Mouse (Mus musculus): Measurements from ENCODE around the gene 2310057M21Rik.

Gene 2310057M21Rik

DNA sequence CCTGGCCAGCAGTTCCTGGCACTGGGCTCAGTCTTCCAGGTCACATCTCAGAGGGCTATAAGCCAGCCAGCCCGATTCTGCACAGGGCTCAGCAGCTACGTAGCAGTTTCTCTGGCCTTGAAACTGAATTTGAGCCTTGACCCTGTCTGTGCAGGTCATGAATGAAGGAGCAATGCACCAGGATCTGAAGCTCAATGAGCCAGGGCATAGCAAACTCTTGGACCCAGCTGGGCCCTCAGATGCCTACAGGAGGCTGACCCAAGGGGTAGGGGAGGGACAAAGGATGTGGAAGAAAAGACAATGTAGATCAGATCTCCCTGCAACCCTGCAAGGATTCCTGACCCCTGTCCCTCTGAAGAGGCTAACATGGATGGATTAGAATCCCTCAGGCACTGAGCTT lies 40.4 kb downstream of the 2310057M21Rik start, which contains the start of gene Cuzd1:
TSS of gene Cuzd1 (minus strand) at position 101 of the 400 bp plus-strand sequence.
- no peak for DNase-seq (ENCODE audit: low spot score)

GRCm38 (mm10) chr7:131318340-131318739 lies 44.2 kb downstream of the 2310057M21Rik start:
- DNase-seq (ENCODE audit: low spot score) = no peak

GRCm38 (mm10) chr7:131317587-131317986 lies 45.0 kb downstream of the 2310057M21Rik start:
- DNase-seq (ENCODE audit: low spot score) = no peak

GRCm38 (mm10) chr7:131314493-131314892 lies 48.1 kb downstream of the 2310057M21Rik start:
- no peak for DNase-seq (ENCODE audit: low spot score)

DNA sequence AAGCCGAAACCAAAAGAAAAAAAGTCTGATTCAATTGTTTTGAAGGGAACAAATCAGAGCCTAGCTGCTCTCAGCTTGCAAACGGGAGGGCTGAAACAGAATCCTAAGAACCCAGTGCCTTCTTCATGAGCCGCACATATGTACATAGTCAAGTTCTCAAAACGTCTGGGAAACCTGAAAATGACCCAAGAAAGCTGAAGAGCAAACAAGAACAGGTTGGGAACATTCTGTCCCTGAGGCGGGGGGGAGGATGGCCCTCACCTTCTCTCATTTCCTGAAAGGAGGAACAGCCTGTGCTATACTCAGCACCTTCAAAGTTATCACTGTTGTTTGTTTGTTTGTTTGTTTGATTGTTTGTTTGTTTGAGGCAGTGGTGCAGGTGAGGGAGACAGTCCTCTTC lies 55.8 kb downstream of the 2310057M21Rik start:
- no peak for DNase-seq (ENCODE audit: low spot score)

DNA sequence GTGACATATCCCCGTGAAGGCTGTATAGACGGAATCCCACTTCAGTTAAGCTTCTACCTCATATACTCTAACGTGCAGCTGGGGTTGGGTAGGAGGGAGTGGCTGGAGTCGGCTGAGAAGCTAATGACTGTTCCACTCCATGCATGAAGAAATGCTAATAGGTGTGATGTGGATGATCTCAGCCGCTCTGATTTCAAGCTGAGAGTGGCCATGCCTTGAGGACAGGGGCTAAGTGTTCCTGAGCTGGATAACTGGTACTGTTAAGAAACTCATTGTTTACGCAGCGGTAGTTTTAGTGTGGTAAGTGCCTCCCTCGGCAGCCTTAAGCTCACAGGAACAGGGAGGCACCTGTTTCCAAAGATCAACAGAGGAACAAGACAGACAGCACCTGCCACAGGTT lies 59.2 kb downstream of the 2310057M21Rik start:
- no peak for DNase-seq (ENCODE audit: low spot score)

DNA sequence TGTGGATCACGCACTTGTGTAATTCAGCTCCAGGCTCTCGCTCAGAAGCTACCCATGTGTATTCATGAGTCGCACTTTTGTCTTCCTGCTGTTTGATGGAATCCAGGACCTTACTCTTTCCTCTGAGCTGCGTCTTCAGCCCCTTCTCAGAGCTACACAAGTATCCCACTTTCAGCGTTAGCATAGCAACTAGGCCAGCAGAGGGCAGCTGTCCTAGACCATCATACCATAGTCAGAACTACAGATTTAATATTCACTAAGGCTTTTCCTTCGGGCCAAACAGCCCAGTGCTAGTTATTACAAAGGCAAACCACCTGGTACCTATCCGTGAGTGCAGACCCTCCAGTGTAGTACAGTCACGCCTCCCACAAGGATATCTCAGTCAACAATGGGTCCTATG lies 65.4 kb downstream of the 2310057M21Rik start:
- DNase-seq (ENCODE audit: low spot score) = no peak

Data from MN1 (cell line).